Mouse (Mus musculus): ENCODE measurements around the gene Apbb2. TPM values are rescaled to one million over a fixed set of nuclear protein-coding genes. Genes with fewer than 3 reads are reported as not detected.
"Not testable (repeated sequence)": the region's sequence is repeated elsewhere in the genome, so short reads cannot be mapped to it uniquely, and the experiment has no call there.

Gene Apbb2
- total RNA-seq, 2 experiments from 2014 or later: 96.4 to 104 TPM

GRCm38 (mm10) chr5:66262475-66262874, 356.1 kb downstream of the Apbb2 start:
- intact Hi-C loops (cut with DNase I): loop anchor here (10.0 kb wide), 3 partner anchors 62 to 422 kb away; no protein-coding TSS in a partner anchor
- no peak for DNase-seq

- peak; percentile 84 for DNase-seq
- intact Hi-C loops (cut with DNase I): loop anchor here (10.0 kb wide), 4 partner anchors 65 to 425 kb away; partner anchors contain the start of gene Apbb2
Observed at GRCm38 (mm10) chr5:66259756-66260448, 358.7 kb downstream of the Apbb2 start, which contains the start of gene Nsun7. Gene Nsun7, plus strand, starts transcription at chr5:66259897.

DNA sequence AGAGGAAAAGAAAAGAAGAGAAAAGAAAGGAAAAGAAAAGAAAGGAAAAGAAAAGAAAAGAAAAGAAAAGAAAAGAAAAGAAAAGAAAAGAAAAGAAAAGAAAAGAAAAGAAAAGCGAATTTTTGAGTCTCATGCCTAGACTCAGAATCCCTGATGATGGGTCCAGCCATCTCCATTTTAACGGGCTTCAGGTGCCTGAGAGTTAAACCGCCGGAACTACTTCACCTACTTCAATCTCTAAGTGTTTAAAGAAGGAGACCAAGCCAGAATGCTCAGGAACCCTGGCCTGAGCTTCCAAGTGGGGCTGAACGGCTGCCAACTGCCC, 359.2 kb downstream of the Apbb2 start:
- intact Hi-C loops (cut with DNase I): loop anchor here (10.0 kb wide), 1 partner anchor 355 kb away; the partner anchor contains the start of gene Apbb2

GRCm38 (mm10) chr5:66259000-66259399, 359.6 kb downstream of the Apbb2 start:
- DNase-seq: no peak
- intact Hi-C loops (cut with DNase I): loop anchor here (10.0 kb wide), 1 partner anchor 356 kb away; the partner anchor contains the start of gene Apbb2

More for the DNA sequence above, 359.2 kb downstream of the Apbb2 start:
- DNase-seq: not testable (repeated sequence)

DNA sequence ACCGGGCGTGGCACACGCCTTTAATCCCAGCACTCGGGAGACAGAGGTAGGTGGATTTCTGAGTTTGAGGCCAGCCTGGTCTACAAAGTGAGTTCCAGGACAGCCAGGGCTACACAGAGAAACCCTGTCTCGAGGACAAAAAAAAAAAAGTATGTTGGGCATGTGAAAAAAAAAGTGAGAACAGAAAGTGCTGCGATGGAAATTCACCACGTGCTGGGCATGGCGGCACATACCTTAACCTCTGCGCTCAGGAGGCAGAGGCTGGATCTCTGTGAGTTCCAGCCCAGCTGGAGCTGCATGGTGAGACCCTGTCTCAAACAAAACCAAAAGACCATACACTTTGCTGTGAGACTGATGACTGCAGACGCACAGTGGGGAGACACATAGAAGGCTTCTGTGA, 363.5 kb downstream of the Apbb2 start:
- intact Hi-C loops (cut with DNase I): loop anchor here (10.0 kb wide), 1 partner anchor 360 kb away; the partner anchor contains the start of gene Apbb2
- no peak for DNase-seq

- no peak for DNase-seq
- intact Hi-C loops (cut with DNase I): loop anchor here (10.0 kb wide), 1 partner anchor 362 kb away; the partner anchor contains the start of gene Apbb2
Observed at GRCm38 (mm10) chr5:66253219-66253618, 365.4 kb downstream of the Apbb2 start.

Other genes with a start within 250 kb of the Apbb2 start
- gene Uchl1, start 57.3 kb upstream of the Apbb2 start, total RNA-seq (2021): 1,000 to 10,000 TPM; 1,371 to 1,423 TPM
- gene Limch1, start 127.0 kb upstream of the Apbb2 start, total RNA-seq (2021): 100 to 1,000 TPM; 203 to 223 TPM